ENCODE assay signal across 8 mouse cellular contexts in the genomic region with DNA sequence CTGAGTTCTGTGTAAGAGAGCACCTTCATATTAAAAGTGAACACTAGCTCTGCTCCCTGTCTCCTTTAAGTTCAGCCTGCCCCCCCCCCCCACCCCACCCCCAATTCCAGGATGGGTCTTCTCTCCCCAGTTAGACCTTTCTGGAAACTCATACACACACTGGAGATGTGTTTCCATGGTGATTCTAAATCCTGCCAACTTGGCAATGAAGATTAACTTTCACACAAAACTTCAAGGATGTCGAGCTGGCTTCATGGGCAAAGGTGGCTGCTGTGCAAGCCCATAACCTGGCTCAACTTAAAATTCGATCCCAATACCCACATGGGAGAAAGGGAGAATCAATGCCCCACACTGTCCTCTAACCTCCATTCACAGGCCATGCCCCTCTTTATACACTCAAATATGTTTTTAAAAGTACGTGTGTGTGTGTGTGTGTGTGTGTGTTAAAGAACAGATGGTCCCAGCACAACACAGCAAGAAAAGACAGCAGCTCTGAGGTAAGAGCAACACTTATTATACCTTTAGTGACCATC. TPM values are rescaled to one million over a fixed set of nuclear protein-coding genes. Genes with fewer than 3 reads are reported as not detected.
DNase-seq lines count a peak whose midpoint lies in the region; ATAC-seq and TF ChIP-seq lines count a peak whose summit lies in the region.

No protein-coding gene starts in this region.

- H3K27me3 ChIP-seq in kidney, postnatal 0 days (ENCODE audit: insufficient read depth, low read length), result no peaks in the 10 kb centered on the region
- H3K27me3 ChIP-seq in embryonic facial prominence, embryonic 12.5 days, result no peaks in the 10 kb centered on the region
- no peaks in the 10 kb centered on the region for H3K27me3 ChIP-seq in hindbrain, embryonic 15.5 days
- H3K27me3 ChIP-seq in midbrain, embryonic 16.5 days (ENCODE audit: control insufficient read depth, insufficient read depth, low read depth, low read length), result no peaks in the 10 kb centered on the region

- no peaks in the 10 kb centered on the region for H3K9me3 ChIP-seq in kidney, postnatal 0 days (replicated peaks; ENCODE audit: low read length)
- no peaks in the 10 kb centered on the region for H3K9me3 ChIP-seq in embryonic facial prominence, embryonic 12.5 days
- no peaks in the 10 kb centered on the region for H3K9me3 ChIP-seq in hindbrain, embryonic 15.5 days
- H3K9me3 ChIP-seq in midbrain, embryonic 16.5 days (replicated peaks; ENCODE audit: control insufficient read depth, low read length, poor library complexity, severe bottlenecking), result no peaks in the 10 kb centered on the region

- no peak for ATAC-seq in kidney, postnatal 0 days (replicated peaks; ENCODE audit: low FRiP score, low read depth)
- ATAC-seq in embryonic facial prominence, embryonic 12.5 days (ENCODE audit: insufficient number of reproducible peaks, insufficient read depth, low FRiP score, low TSS enrichment), result no peak
- ATAC-seq in hindbrain, embryonic 15.5 days (ENCODE audit: low FRiP score, low read depth), result no peak
- no peak for ATAC-seq in midbrain, embryonic 16.5 days

- WGBS in kidney, postnatal 0 days, result 58% methylated on average over 3 of the region's 3 CpGs
- WGBS in embryonic facial prominence, embryonic 12.5 days, result 62% methylated on average over 3 of the region's 3 CpGs
- 49% methylated on average over 3 of the region's 3 CpGs for WGBS in hindbrain, embryonic 15.5 days
- WGBS in midbrain, embryonic 16.5 days, result 52% methylated on average over 3 of the region's 3 CpGs

- peak overlapping the region; percentile 80 for H3K4me3 ChIP-seq in kidney, postnatal 0 days (replicated peaks; ENCODE audit: low read depth, low read length)
- peak overlapping the region; percentile 75 for H3K4me3 ChIP-seq in embryonic facial prominence, embryonic 12.5 days
- peak overlapping the region; percentile 90 for H3K4me3 ChIP-seq in hindbrain, embryonic 15.5 days
- H3K4me3 ChIP-seq in midbrain, embryonic 16.5 days (ENCODE audit: low read depth, low read length), result peak overlapping the region; percentile 81

- H3K9ac ChIP-seq in kidney, postnatal 0 days (ENCODE audit: low read depth, low read length), result peak overlapping the region; percentile 95; the same call in 1 of the 2 replicates
- peak overlapping the region; percentile 89 for H3K9ac ChIP-seq in embryonic facial prominence, embryonic 12.5 days
- peak overlapping the region; percentile 98 for H3K9ac ChIP-seq in hindbrain, embryonic 15.5 days
- peak overlapping the region; percentile 81 for H3K9ac ChIP-seq in midbrain, embryonic 16.5 days (ENCODE audit: low read depth, low read length)

- H3K4me1 ChIP-seq in kidney, postnatal 0 days (replicated peaks; ENCODE audit: insufficient read depth, low read length), result peaks cover 20% of the 10 kb centered on the region; the same call in 1 of the 2 replicates
- peaks cover 29% of the 10 kb centered on the region for H3K4me1 ChIP-seq in embryonic facial prominence, embryonic 12.5 days
- peaks cover 46% of the 10 kb centered on the region for H3K4me1 ChIP-seq in hindbrain, embryonic 15.5 days (replicated peaks)
- peaks cover 33% of the 10 kb centered on the region for H3K4me1 ChIP-seq in midbrain, embryonic 16.5 days (ENCODE audit: control insufficient read depth, insufficient read depth, low read length)

- no peak for TF ChIP-seq CTCF in kidney, postnatal 0 days (IDR thresholded peaks at IDR 0.05; ENCODE audit: low read depth)

- no peak for DNase-seq in kidney, postnatal 0 days (ENCODE audit: low spot score)
- DNase-seq in kidney, postnatal 10 days, result no peak
- DNase-seq in gastrocnemius, postnatal 4 days (ENCODE audit: low spot score in 2 of 2), result no peak
- no peak for DNase-seq in adrenal gland, adult 8-10 months
- DNase-seq in embryo, embryonic 11 days, result no peak

- peak overlapping the region; percentile 91 for H3K4me2 ChIP-seq in kidney, postnatal 0 days (ENCODE audit: low read length)
- H3K4me2 ChIP-seq in embryonic facial prominence, embryonic 12.5 days (replicated peaks), result peak overlapping the region; percentile 66
- peak overlapping the region; percentile 75 for H3K4me2 ChIP-seq in hindbrain, embryonic 15.5 days
- peak overlapping the region; percentile 89 for H3K4me2 ChIP-seq in midbrain, embryonic 16.5 days (ENCODE audit: low read length)

- H3K36me3 ChIP-seq in kidney, postnatal 0 days (ENCODE audit: insufficient read depth, low read length), result peaks cover 11% of the 10 kb centered on the region; the same call in 1 of the 2 replicates
- H3K36me3 ChIP-seq in embryonic facial prominence, embryonic 12.5 days, result peaks cover 10% of the 10 kb centered on the region
- H3K36me3 ChIP-seq in hindbrain, embryonic 15.5 days, result peaks cover 17% of the 10 kb centered on the region
- peaks cover 11% of the 10 kb centered on the region for H3K36me3 ChIP-seq in midbrain, embryonic 16.5 days (ENCODE audit: control insufficient read depth, insufficient read depth, low read length)

- no peak overlapping the region for H3K27ac ChIP-seq in kidney, postnatal 0 days
- H3K27ac ChIP-seq in embryonic facial prominence, embryonic 12.5 days, result peak overlapping the region; percentile 94
- H3K27ac ChIP-seq in hindbrain, embryonic 15.5 days (replicated peaks), result peak overlapping the region; percentile 98
- H3K27ac ChIP-seq in midbrain, embryonic 16.5 days (ENCODE audit: low read length), result peak overlapping the region; percentile 94

RNA-seq across cellular contexts. Expression of a gene that starts 1.2 kb away (rescaled TPM):
- 4.8 and 5.1 TPM in 2 replicates for polyA plus RNA-seq in kidney, postnatal 0 days (2015; fragmentation: Nextera tagmentation; extraction: Ambion mirVana)
- polyA plus RNA-seq in embryonic facial prominence, embryonic 12.5 days (2016; fragmentation: Nextera tagmentation; extraction: Ambion mirVana), result 10.6 and 11.7 TPM in 2 replicates
- polyA plus RNA-seq in hindbrain, embryonic 15.5 days (2015; fragmentation: Nextera tagmentation; extraction: Ambion mirVana), result 10.0 and 10.2 TPM in 2 replicates
- polyA plus RNA-seq in midbrain, embryonic 16.5 days (2015; fragmentation: Nextera tagmentation; extraction: Ambion mirVana), result 5.6 and 6.8 TPM in 2 replicates
- total RNA-seq in gastrocnemius, postnatal 4 days (2021), result 10 to 100 TPM; 72.0 to 76.5 TPM
- total RNA-seq in adrenal gland, adult 8-10 months (2022), result 100 to 1,000 TPM in 1 of 4 experiments, 10 to 100 TPM in 3; 97.9 to 103 (median 98.5) TPM

RNA-seq across cellular contexts. Expression of a gene that starts 24.9 kb away (rescaled TPM):
- polyA plus RNA-seq in kidney, postnatal 0 days (2015; fragmentation: Nextera tagmentation; extraction: Ambion mirVana), result 99.7 and 99.9 TPM in 2 replicates
- 103 and 107 TPM in 2 replicates for polyA plus RNA-seq in embryonic facial prominence, embryonic 12.5 days (2016; fragmentation: Nextera tagmentation; extraction: Ambion mirVana)
- 168 and 171 TPM in 2 replicates for polyA plus RNA-seq in hindbrain, embryonic 15.5 days (2015; fragmentation: Nextera tagmentation; extraction: Ambion mirVana)
- polyA plus RNA-seq in midbrain, embryonic 16.5 days (2015; fragmentation: Nextera tagmentation; extraction: Ambion mirVana), result 169 and 181 TPM in 2 replicates
- 10 to 100 TPM; 25.7 to 27.8 TPM for total RNA-seq in gastrocnemius, postnatal 4 days (2021)
- total RNA-seq in adrenal gland, adult 8-10 months (2022), result 10 to 100 TPM; 43.1 to 66.5 (median 50.5) TPM

RNA-seq across cellular contexts. Expression of a gene that starts 28.8 kb away (rescaled TPM):
- polyA plus RNA-seq in kidney, postnatal 0 days (2015; fragmentation: Nextera tagmentation; extraction: Ambion mirVana), result 0.56 and 0.80 TPM in 2 replicates
- 1.9 and 2.2 TPM in 2 replicates for polyA plus RNA-seq in embryonic facial prominence, embryonic 12.5 days (2016; fragmentation: Nextera tagmentation; extraction: Ambion mirVana)
- 2.3 and 2.5 TPM in 2 replicates for polyA plus RNA-seq in hindbrain, embryonic 15.5 days (2015; fragmentation: Nextera tagmentation; extraction: Ambion mirVana)
- polyA plus RNA-seq in midbrain, embryonic 16.5 days (2015; fragmentation: Nextera tagmentation; extraction: Ambion mirVana), result 2.1 and 2.4 TPM in 2 replicates
- total RNA-seq in gastrocnemius, postnatal 4 days (2021), result 1 to 10 TPM; 7.0 to 7.8 TPM
- 10 to 100 TPM in 2 of 4 experiments, 1 to 10 TPM in 2; 6.6 to 14.2 (median 9.5) TPM for total RNA-seq in adrenal gland, adult 8-10 months (2022)

RNA-seq across cellular contexts. Expression of a gene that starts 30.4 kb away (rescaled TPM):
- polyA plus RNA-seq in kidney, postnatal 0 days (2015; fragmentation: Nextera tagmentation; extraction: Ambion mirVana), result 0.71 and 0.78 TPM in 2 replicates
- 2.8 and 3.6 TPM in 2 replicates for polyA plus RNA-seq in embryonic facial prominence, embryonic 12.5 days (2016; fragmentation: Nextera tagmentation; extraction: Ambion mirVana)
- 7.1 and 8.7 TPM in 2 replicates for polyA plus RNA-seq in hindbrain, embryonic 15.5 days (2015; fragmentation: Nextera tagmentation; extraction: Ambion mirVana)
- 7.5 and 7.8 TPM in 2 replicates for polyA plus RNA-seq in midbrain, embryonic 16.5 days (2015; fragmentation: Nextera tagmentation; extraction: Ambion mirVana)
- total RNA-seq in gastrocnemius, postnatal 4 days (2021), result 1 to 10 TPM; 6.7 to 7.3 TPM
- 1 to 10 TPM; 4.2 to 8.0 (median 7.4) TPM for total RNA-seq in adrenal gland, adult 8-10 months (2022)

RNA-seq across cellular contexts. Expression of a gene that starts 56.1 kb away (rescaled TPM):
- 0.13 and 0.31 TPM in 2 replicates for polyA plus RNA-seq in kidney, postnatal 0 days (2015; fragmentation: Nextera tagmentation; extraction: Ambion mirVana)
- not detected in 2 replicates for polyA plus RNA-seq in embryonic facial prominence, embryonic 12.5 days (2016; fragmentation: Nextera tagmentation; extraction: Ambion mirVana)
- polyA plus RNA-seq in hindbrain, embryonic 15.5 days (2015; fragmentation: Nextera tagmentation; extraction: Ambion mirVana), result 1.2 and 1.3 TPM in 2 replicates
- 0.68 and 1.4 TPM in 2 replicates for polyA plus RNA-seq in midbrain, embryonic 16.5 days (2015; fragmentation: Nextera tagmentation; extraction: Ambion mirVana)
- total RNA-seq in gastrocnemius, postnatal 4 days (2021), result not detected
- not detected for total RNA-seq in adrenal gland, adult 8-10 months (2022)
